Mouse (Mus musculus): ENCODE measurements at regions not wholly inside any gene's neighbourhood (a gene's known extent, or its start where the extent isn't known, plus 50 kb on each side); places are given as distances from the start of the nearest gene placed in this dataset.

DNA sequence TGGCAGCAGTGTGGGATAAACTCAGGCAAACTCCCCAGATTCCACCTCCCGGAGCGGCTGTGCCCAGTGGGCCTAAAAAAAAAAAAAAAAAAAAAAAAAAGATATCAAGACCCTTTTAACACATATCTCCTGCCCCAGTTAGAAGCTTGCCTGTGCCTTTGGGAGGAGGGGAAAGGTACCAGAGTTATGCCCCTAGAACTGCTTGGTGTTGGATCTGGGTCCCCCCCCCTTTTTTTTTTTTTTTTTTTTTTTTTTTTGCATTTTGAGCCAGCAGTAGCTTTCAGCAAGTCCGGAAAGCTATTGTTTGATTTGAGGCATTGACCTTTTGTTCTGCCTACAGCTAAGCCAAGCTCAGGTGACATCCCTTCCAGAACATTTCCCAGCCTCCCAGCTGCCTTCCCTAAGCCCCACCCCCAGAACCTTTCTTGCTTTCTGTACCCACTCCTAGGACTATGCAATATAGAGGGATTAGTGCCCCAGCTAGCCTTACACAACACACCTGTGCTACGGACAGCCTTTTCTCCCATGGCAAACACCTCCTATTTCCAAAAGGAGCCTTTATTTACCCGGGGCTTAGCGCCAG is 252.1 kb upstream of the Prok2 start:
- TF ChIP-seq CTCF (IDR thresholded peaks at IDR 0.05): no peak
- no peak for TF ChIP-seq POLR2A (IDR thresholded peaks at IDR 0.05; ENCODE audit: insufficient read depth, low read depth, low read length)
- TF ChIP-seq EP300 (IDR thresholded peaks at IDR 0.05; ENCODE audit: insufficient read depth, low read depth, low read length): no peak
